Mouse (Mus musculus) hindbrain, embryonic 10.5 days (tissue): ENCODE measurements around the gene Rag1. TPM values are rescaled to one million over a fixed set of nuclear protein-coding genes. Genes with fewer than 3 reads are reported as not detected.

Experiments
- DNase-seq: peaks from one replicate; pipeline ENCODE4 v3.0.0-alpha.2; 2017; ENCODE audit warnings: low spot score
- H3K27ac ChIP-seq: fragments of 300-500 bp; sonication (generic); 2 replicates; pipeline ENCODE4 v1.5.1; 2016; ENCODE audit warnings: mild to moderate bottlenecking, moderate library complexity
- H3K27me3 ChIP-seq: fragments of 300-500 bp; sonication (generic); 2 replicates; pipeline ENCODE4 v1.6.1; 2016; ENCODE audit warnings: mild to moderate bottlenecking; ENCODE audit not compliant: poor library complexity, insufficient read depth, severe bottlenecking
- H3K36me3 ChIP-seq: fragments of 300-500 bp; sonication (generic); 2 replicates; pipeline ENCODE4 v1.6.1; 2016; ENCODE audit warnings: mild to moderate bottlenecking, moderate library complexity
- H3K4me1 ChIP-seq: fragments of 300-500 bp; sonication (generic); replicated peaks from 2 replicates; pipeline ENCODE4 v1.6.1; 2016; ENCODE audit warnings: mild to moderate bottlenecking
- H3K4me3 ChIP-seq: fragments of 300-500 bp; sonication (generic); 2 replicates; pipeline ENCODE4 v1.5.1; 2016; ENCODE audit warnings: mild to moderate bottlenecking, moderate library complexity
- H3K9me3 ChIP-seq: fragments of 300-500 bp; sonication (generic); 2 replicates; pipeline ENCODE4 v1.6.1; 2016; ENCODE audit warnings: mild to moderate bottlenecking, moderate library complexity
- WGBS: fragments of 180-500 bp; shearing (Covaris S2); methylation state at CpG from one replicate; pipeline ENCODE4 v1.1.7; 2016; 5-methylcytosine and 5-hydroxymethylcytosine counted together
- polyA plus RNA-seq: library from polyadenylated mRNA; unstranded; fragments of >200 nt; fragmentation: Nextera tagmentation; extraction: Ambion mirVana; gene quantifications from 2 replicates; pipeline ENCODE4 v1.2.1, GENCODE M21; 2016

Gene Rag1
- polyA plus RNA-seq, 1 experiment from 2014 or later: 0.09 TPM

GRCm38 (mm10) chr2:101597186-101597585, 52.1 kb downstream of the Rag1 start:
- no peaks in the 10 kb centered on the region for H3K27me3 ChIP-seq
- DNase-seq: no peak
- H3K27ac ChIP-seq: no peak overlapping the region
- H3K4me1 ChIP-seq: peaks cover 26% of the 10 kb centered on the region
- H3K36me3 ChIP-seq: no peaks in the 10 kb centered on the region
- no peaks in the 10 kb centered on the region for H3K9me3 ChIP-seq
- no peak overlapping the region for H3K4me3 ChIP-seq

GRCm38 (mm10) chr2:101594681-101595080, 54.6 kb downstream of the Rag1 start:
- WGBS: 92% methylated on average over 5 of the region's 5 CpGs
- no peaks in the 10 kb centered on the region for H3K9me3 ChIP-seq
- peaks cover 25% of the 10 kb centered on the region for H3K4me1 ChIP-seq
- no peak overlapping the region for H3K4me3 ChIP-seq
- no peaks in the 10 kb centered on the region for H3K36me3 ChIP-seq
- no peaks in the 10 kb centered on the region for H3K27me3 ChIP-seq
- no peak overlapping the region for H3K27ac ChIP-seq
- no peak for DNase-seq

GRCm38 (mm10) chr2:101592886-101593285, 56.4 kb downstream of the Rag1 start:
- no peaks in the 10 kb centered on the region for H3K36me3 ChIP-seq
- no peaks in the 10 kb centered on the region for H3K27me3 ChIP-seq
- no peaks in the 10 kb centered on the region for H3K9me3 ChIP-seq
- no peak for DNase-seq
- peaks cover 20% of the 10 kb centered on the region for H3K4me1 ChIP-seq
- no peak overlapping the region for H3K4me3 ChIP-seq
- H3K27ac ChIP-seq: 0 out of 2 replicates have a peak overlapping the region, but pooled peaks have one; percentile 69
- 77% methylated on average over 8 of the region's 8 CpGs for WGBS

- 50% methylated on average over 10 of the region's 10 CpGs for WGBS
- 0 out of 2 replicates have a peak overlapping the region, but pooled peaks have one; percentile 69 for H3K27ac ChIP-seq
- H3K27me3 ChIP-seq: no peaks in the 10 kb centered on the region
- H3K36me3 ChIP-seq: no peaks in the 10 kb centered on the region
- peaks cover 20% of the 10 kb centered on the region for H3K4me1 ChIP-seq
- H3K9me3 ChIP-seq: no peaks in the 10 kb centered on the region
- no peak for DNase-seq
- H3K4me3 ChIP-seq: no peak overlapping the region
Measured at GRCm38 (mm10) chr2:101592023-101592841, 57.1 kb downstream of the Rag1 start.

- no peak overlapping the region for H3K27ac ChIP-seq
- H3K4me1 ChIP-seq: peaks cover 20% of the 10 kb centered on the region
- 85% methylated on average over 8 of the region's 8 CpGs for WGBS
- no peaks in the 10 kb centered on the region for H3K27me3 ChIP-seq
- H3K9me3 ChIP-seq: no peaks in the 10 kb centered on the region
- DNase-seq: no peak
- H3K36me3 ChIP-seq: no peaks in the 10 kb centered on the region
- H3K4me3 ChIP-seq: no peak overlapping the region
Measured at GRCm38 (mm10) chr2:101591356-101591755, 57.9 kb downstream of the Rag1 start.

Other genes with a start within 250 kb of the Rag1 start
- gene Rag2, start 24.8 kb downstream of the Rag1 start, polyA plus RNA-seq: 0.16 TPM in 1 of 2 replicates, not detected in the other
- gene B230118H07Rik, start within 50 bp of the Rag1 start, polyA plus RNA-seq: 56.5 and 58.0 TPM in 2 replicates
- 13.4 and 15.1 TPM in 2 replicates for gene Traf6, start 28.9 kb upstream of the Rag1 start, polyA plus RNA-seq
- gene Prr5l, start 233.5 kb upstream of the Rag1 start, polyA plus RNA-seq: 17.8 and 21.6 TPM in 2 replicates
- gene Commd9, start 236.7 kb upstream of the Rag1 start, polyA plus RNA-seq: 71.5 and 85.4 TPM in 2 replicates